Mouse (Mus musculus): ENCODE data around the gene Ankrd12. TPM values are rescaled to one million over a fixed set of nuclear protein-coding genes. Genes with fewer than 3 reads are reported as not detected.

Ankrd12 gene
- total and polyA plus RNA-seq, 3 experiments: 2.6 to 22.2 (median 18.7) TPM

- 79% methylated on average over 3 of the region's 3 CpGs for WGBS
- no peak for TF ChIP-seq POLR2A (IDR thresholded peaks at IDR 0.05; ENCODE audit: insufficient read depth, low read depth, low read length)
- no peak for TF ChIP-seq CTCF (IDR thresholded peaks at IDR 0.05)
- TF ChIP-seq EP300 (IDR thresholded peaks at IDR 0.05; ENCODE audit: insufficient read depth, low read depth, low read length): no peak
- Histone ChIP-seq H3K27me3 (ENCODE audit: control insufficient read depth, insufficient read depth, low read length) (no peaks in the 10 kb centered on the region), H3K79me2 (replicated peaks; ENCODE audit: control insufficient read depth, insufficient read depth, low read length) (no peaks in the 10 kb centered on the region), H3K36me3 (ENCODE audit: control insufficient read depth, insufficient read depth, low read length) (no peaks in the 10 kb centered on the region), H3K4me3 (no peak overlapping the region), H3K27ac (no peak overlapping the region), H3K9ac (ENCODE audit: low read depth, low read length) (no peak overlapping the region), H3K4me1 (ENCODE audit: control insufficient read depth, insufficient read depth, low read length) (peaks cover 4% of the 10 kb centered on the region; the same call in 1 of the 2 replicates)
- DNase-seq: no peak
- intact Hi-C loops (cut with DNase I): loop anchor here (10.0 kb wide), 1 partner anchor 254 kb away; no protein-coding TSS in a partner anchor
These were observed 117.9 kb downstream of the Ankrd12 start for GRCm38 (mm10) chr17:65959011-65959410.

GRCm38 (mm10) chr17:65958366-65958765, 118.5 kb downstream of the Ankrd12 start:
- 69% methylated on average over 1 of the region's 1 CpGs for WGBS
- Histone ChIP-seq H3K4me1 (ENCODE audit: control insufficient read depth, insufficient read depth, low read length) (peaks cover 4% of the 10 kb centered on the region; the same call in 1 of the 2 replicates), H3K27ac (no peak overlapping the region; the same call in 1 of the 2 replicates), H3K36me3 (ENCODE audit: control insufficient read depth, insufficient read depth, low read length) (no peaks in the 10 kb centered on the region), H3K9ac (ENCODE audit: low read depth, low read length) (no peak overlapping the region), H3K79me2 (replicated peaks; ENCODE audit: control insufficient read depth, insufficient read depth, low read length) (no peaks in the 10 kb centered on the region), H3K4me3 (no peak overlapping the region), H3K27me3 (ENCODE audit: control insufficient read depth, insufficient read depth, low read length) (no peaks in the 10 kb centered on the region)
- TF ChIP-seq EP300 (IDR thresholded peaks at IDR 0.05; ENCODE audit: insufficient read depth, low read depth, low read length) (no peak), POLR2A (IDR thresholded peaks at IDR 0.05; ENCODE audit: insufficient read depth, low read depth, low read length) (no peak), CTCF (IDR thresholded peaks at IDR 0.05) (no peak)
- DNase-seq: no peak
- intact Hi-C loops (cut with DNase I): loop anchor here (10.0 kb wide), 1 partner anchor 254 kb away; no protein-coding TSS in a partner anchor

GRCm38 (mm10) chr17:65957782-65958325, 119.0 kb downstream of the Ankrd12 start:
- DNase-seq: no peak
- Histone ChIP-seq H3K79me2 (replicated peaks; ENCODE audit: control insufficient read depth, insufficient read depth, low read length) (no peaks in the 10 kb centered on the region), H3K36me3 (ENCODE audit: control insufficient read depth, insufficient read depth, low read length) (no peaks in the 10 kb centered on the region), H3K27ac (peak overlapping the region; percentile 46), H3K27me3 (ENCODE audit: control insufficient read depth, insufficient read depth, low read length) (no peaks in the 10 kb centered on the region), H3K4me3 (no peak overlapping the region), H3K9ac (ENCODE audit: low read depth, low read length) (no peak overlapping the region), H3K4me1 (ENCODE audit: control insufficient read depth, insufficient read depth, low read length) (peaks cover 4% of the 10 kb centered on the region; the same call in 1 of the 2 replicates)
- TF ChIP-seq CTCF (IDR thresholded peaks at IDR 0.05): no peak
- no peak for TF ChIP-seq POLR2A (IDR thresholded peaks at IDR 0.05; ENCODE audit: insufficient read depth, low read depth, low read length)
- TF ChIP-seq EP300 (IDR thresholded peaks at IDR 0.05; ENCODE audit: insufficient read depth, low read depth, low read length): no peak
- intact Hi-C loops (cut with DNase I): loop anchor here (10.0 kb wide), 1 partner anchor 253 kb away; no protein-coding TSS in a partner anchor
- WGBS: 72% methylated on average over 8 of the region's 8 CpGs

GRCm38 (mm10) chr17:65956993-65957781, 119.7 kb downstream of the Ankrd12 start:
- Histone ChIP-seq H3K27me3 (ENCODE audit: control insufficient read depth, insufficient read depth, low read length) (no peaks in the 10 kb centered on the region), H3K36me3 (ENCODE audit: control insufficient read depth, insufficient read depth, low read length) (no peaks in the 10 kb centered on the region), H3K4me1 (ENCODE audit: control insufficient read depth, insufficient read depth, low read length) (peaks cover 4% of the 10 kb centered on the region; the same call in 1 of the 2 replicates), H3K9ac (ENCODE audit: low read depth, low read length) (no peak overlapping the region), H3K4me3 (no peak overlapping the region), H3K79me2 (replicated peaks; ENCODE audit: control insufficient read depth, insufficient read depth, low read length) (no peaks in the 10 kb centered on the region), H3K27ac (peak overlapping the region; percentile 46; the same call in 1 of the 2 replicates)
- WGBS: 45% methylated on average over 14 of the region's 14 CpGs
- intact Hi-C loops (cut with DNase I): loop anchor here (10.0 kb wide), 1 partner anchor 252 kb away; no protein-coding TSS in a partner anchor
- peak; percentile 65 to 71 for DNase-seq
- TF ChIP-seq CTCF (IDR thresholded peaks at IDR 0.05): no peak
- TF ChIP-seq POLR2A (IDR thresholded peaks at IDR 0.05; ENCODE audit: insufficient read depth, low read depth, low read length): no peak
- no peak for TF ChIP-seq EP300 (IDR thresholded peaks at IDR 0.05; ENCODE audit: insufficient read depth, low read depth, low read length)

- Histone ChIP-seq H3K27me3 (ENCODE audit: control insufficient read depth, insufficient read depth, low read length) (no peaks in the 10 kb centered on the region), H3K4me1 (ENCODE audit: control insufficient read depth, insufficient read depth, low read length) (peaks cover 7% of the 10 kb centered on the region), H3K9ac (ENCODE audit: low read depth, low read length) (no peak overlapping the region), H3K79me2 (replicated peaks; ENCODE audit: control insufficient read depth, insufficient read depth, low read length) (no peaks in the 10 kb centered on the region), H3K4me3 (no peak overlapping the region), H3K27ac (no peak overlapping the region), H3K36me3 (ENCODE audit: control insufficient read depth, insufficient read depth, low read length) (no peaks in the 10 kb centered on the region)
- TF ChIP-seq CTCF (IDR thresholded peaks at IDR 0.05) (no peak), EP300 (IDR thresholded peaks at IDR 0.05; ENCODE audit: insufficient read depth, low read depth, low read length) (no peak), POLR2A (IDR thresholded peaks at IDR 0.05; ENCODE audit: insufficient read depth, low read depth, low read length) (no peak)
- no peak for DNase-seq
- intact Hi-C loops (cut with DNase I): loop anchor here (10.0 kb wide), 1 partner anchor 251 kb away; no protein-coding TSS in a partner anchor
- WGBS: 95% methylated on average over 3 of the region's 3 CpGs
These were observed 120.7 kb downstream of the Ankrd12 start for GRCm38 (mm10) chr17:65956140-65956539.

Data from heart, adult 2 months (tissue).